Mouse (Mus musculus): ENCODE data around the gene Hmga1b.

GRCm38 (mm10) chr11:120731858-120732680, 30.5 kb upstream of the Hmga1b start, which contains the start of gene Cbr2:
- no peak for TF ChIP-seq CTCF (IDR thresholded peaks at IDR 0.05)
- TF ChIP-seq EP300 (IDR thresholded peaks at IDR 0.05) = peak; percentile 29; the same call in 1 of the 2 replicates
